Mouse (Mus musculus): ENCODE data around the gene Cdc42ep1.
A peak's percentile ranks its signal among the peaks of the same experiment; 100 is the strongest.
"Not testable (repeated sequence)": the region's sequence is repeated elsewhere in the genome, so short reads cannot be mapped to it uniquely, and the experiment has no call there.

Gene Cdc42ep1

GRCm38 (mm10) chr15:78829636-78830035 is 12.8 kb upstream of the Cdc42ep1 start:
- DNase-seq (ENCODE audit: low spot score) = no peak

- DNase-seq (ENCODE audit: low spot score) = no peak
These were observed 11.4 kb upstream of the Cdc42ep1 start for GRCm38 (mm10) chr15:78830742-78831719.

GRCm38 (mm10) chr15:78831720-78832657 is 10.4 kb upstream of the Cdc42ep1 start:
- DNase-seq (ENCODE audit: low spot score) = no peak

GRCm38 (mm10) chr15:78832701-78833123 is 9.7 kb upstream of the Cdc42ep1 start:
- no peak for DNase-seq (ENCODE audit: low spot score)

- no peak for DNase-seq (ENCODE audit: low spot score)
These were observed 8.8 kb upstream of the Cdc42ep1 start for GRCm38 (mm10) chr15:78833582-78833981.

- DNase-seq (ENCODE audit: low spot score) = no peak
These were observed 8.0 kb upstream of the Cdc42ep1 start for GRCm38 (mm10) chr15:78834233-78835005.

- no peak for DNase-seq (ENCODE audit: low spot score)
These were observed 7.0 kb upstream of the Cdc42ep1 start for GRCm38 (mm10) chr15:78835200-78836085.

GRCm38 (mm10) chr15:78836086-78836621 is 6.3 kb upstream of the Cdc42ep1 start:
- DNase-seq (ENCODE audit: low spot score) = no peak

- DNase-seq (ENCODE audit: low spot score) = no peak
These were observed 2.7 kb upstream of the Cdc42ep1 start for GRCm38 (mm10) chr15:78839744-78840143.

GRCm38 (mm10) chr15:78840241-78840640 is 2.2 kb upstream of the Cdc42ep1 start:
- DNase-seq (ENCODE audit: low spot score) = no peak

GRCm38 (mm10) chr15:78840751-78841150 is 1.7 kb upstream of the Cdc42ep1 start:
- DNase-seq (ENCODE audit: low spot score) = no peak

- no peak for DNase-seq (ENCODE audit: low spot score)
These were observed 1.1 kb upstream of the Cdc42ep1 start for GRCm38 (mm10) chr15:78841161-78841790.

GRCm38 (mm10) chr15:78843581-78844469 is 1.4 kb downstream of the Cdc42ep1 start:
- DNase-seq (ENCODE audit: low spot score) = no peak

GRCm38 (mm10) chr15:78844791-78845190 is 2.4 kb downstream of the Cdc42ep1 start:
- no peak for DNase-seq (ENCODE audit: low spot score)

- no peak for DNase-seq (ENCODE audit: low spot score)
These were observed 2.9 kb downstream of the Cdc42ep1 start for GRCm38 (mm10) chr15:78845321-78845720.

- DNase-seq (ENCODE audit: low spot score) = no peak
These were observed 3.4 kb downstream of the Cdc42ep1 start for GRCm38 (mm10) chr15:78845867-78846266.

GRCm38 (mm10) chr15:78846352-78846751 is 3.9 kb downstream of the Cdc42ep1 start:
- DNase-seq (ENCODE audit: low spot score) = no peak

GRCm38 (mm10) chr15:78846805-78847204 is 4.4 kb downstream of the Cdc42ep1 start:
- DNase-seq (ENCODE audit: low spot score) = not testable (repeated sequence)

GRCm38 (mm10) chr15:78848467-78848866 is 6.0 kb downstream of the Cdc42ep1 start:
- peak; percentile 64 for DNase-seq (ENCODE audit: low spot score)
